Mouse (Mus musculus) MEL (cell line): ENCODE measurements around the gene Itgb3. TPM values are rescaled to one million over a fixed set of nuclear protein-coding genes. Genes with fewer than 3 reads are reported as not detected.
A peak's percentile ranks its signal among the peaks of the same experiment; 100 is the strongest.

Source experiments
- DNase-seq: peaks from one replicate; pipeline ENCODE4 v3.0.0; 2011; ENCODE audit warnings: low read depth, low spot score
- H3K27ac ChIP-seq: 2 replicates; pipeline ENCODE4 v1.5.1; 2012; ENCODE audit warnings: low read depth, mild to moderate bottlenecking, control low read depth, low read length, moderate library complexity; ENCODE audit not compliant: control insufficient read depth
- H3K27me3 ChIP-seq, 2 experiments: fragments of 150-350 bp in 1 of 2; sonication (generic) in 1 of 2; 2 replicates each; pipeline ENCODE4 v1.6.1; 2012; ENCODE audit warnings: low read length in 2 of 2, mild to moderate bottlenecking in 2 of 2, improper control_type of control experiment in 1 of 2, moderate library complexity in 1 of 2; ENCODE audit not compliant: insufficient read depth in 2 of 2, control insufficient read depth in 1 of 2
- H3K36me3 ChIP-seq, 2 experiments: 2 replicates each; pipeline ENCODE4 v1.6.1; 2012 to 2014; ENCODE audit warnings: low read length in 2 of 2, improper control_type of control experiment in 1 of 2, inconsistent platforms in 1 of 2, mild to moderate bottlenecking in 1 of 2; ENCODE audit not compliant: insufficient read depth in 2 of 2, control insufficient read depth in 1 of 2
- H3K4me1 ChIP-seq, 2 experiments: fragments of 150-350 bp in 1 of 2; sonication (generic) in 1 of 2; 2 replicates each; pipeline ENCODE4 v1.6.1; 2012; ENCODE audit warnings: low read length in 2 of 2, improper control_type of control experiment in 1 of 2, mild to moderate bottlenecking in 1 of 2; ENCODE audit not compliant: insufficient read depth in 2 of 2, control insufficient read depth in 1 of 2
- H3K4me3 ChIP-seq, 2 experiments: fragments of 150-350 bp in 1 of 2; sonication (generic) in 1 of 2; 2 replicates each; pipeline ENCODE4 v1.5.1; 2012; ENCODE audit warnings: low read depth in 2 of 2, low read length in 2 of 2, mild to moderate bottlenecking in 2 of 2, moderate library complexity in 2 of 2, control low read depth in 1 of 2, improper control_type of control experiment in 1 of 2; ENCODE audit not compliant: control insufficient read depth in 1 of 2, insufficient read depth in 1 of 2
- H3K79me2 ChIP-seq: 2 replicates; pipeline ENCODE4 v1.6.1; 2012; ENCODE audit warnings: mild to moderate bottlenecking, low read length, moderate library complexity; ENCODE audit not compliant: control insufficient read depth, poor library complexity, insufficient read depth
- H3K9ac ChIP-seq: 2 replicates; pipeline ENCODE4 v1.6.1; 2012; ENCODE audit warnings: low read depth, mild to moderate bottlenecking, control low read depth, low read length, moderate library complexity; ENCODE audit not compliant: control insufficient read depth, poor library complexity, severe bottlenecking
- H3K9me3 ChIP-seq: fragments of 150-350 bp; sonication (generic); replicated peaks from 2 replicates; pipeline ENCODE4 v1.6.1; 2012; ENCODE audit warnings: mild to moderate bottlenecking, low read length, improper control_type of control experiment, moderate library complexity; ENCODE audit not compliant: insufficient read depth
- BHLHE40 ChIP-seq: IDR thresholded peaks from 2 replicates; pipeline ENCODE4 v1.6.1; 2012; ENCODE audit warnings: low read depth, mild to moderate bottlenecking, inconsistent platforms, low read length, improper control_type of control experiment, borderline replicate concordance
- CHD1 ChIP-seq: IDR thresholded peaks from 2 replicates; pipeline ENCODE4 v1.6.1; 2012; ENCODE audit warnings: low read depth, mild to moderate bottlenecking, inconsistent platforms, low read length, improper control_type of control experiment
- EP300 ChIP-seq, 2 experiments: IDR thresholded peaks; 2 replicates each; pipeline ENCODE4 v1.6.1; 2011; ENCODE audit warnings: improper control_type of control experiment in 2 of 2, low read length in 2 of 2, low read depth in 1 of 2, mild to moderate bottlenecking in 1 of 2
- ETS1 ChIP-seq: IDR thresholded peaks from 2 replicates; pipeline ENCODE4 v1.6.1; 2012; ENCODE audit warnings: low read depth, mild to moderate bottlenecking, inconsistent platforms, low read length, improper control_type of control experiment, moderate library complexity
- GABPA ChIP-seq: IDR thresholded peaks from 2 replicates; pipeline ENCODE4 v1.6.1; 2012; ENCODE audit warnings: low read depth, mild to moderate bottlenecking, inconsistent platforms, low read length, improper control_type of control experiment, moderate library complexity
- GATA1 ChIP-seq: IDR thresholded peaks from 2 replicates; pipeline ENCODE4 v1.6.1; 2011; ENCODE audit warnings: low read depth, low read length, improper control_type of control experiment
- JUND ChIP-seq: IDR thresholded peaks from 2 replicates; pipeline ENCODE4 v1.6.1; 2011; ENCODE audit warnings: low read depth, mild to moderate bottlenecking, improper control_type of control experiment, low read length
- KAT2A ChIP-seq: conservative IDR thresholded peaks from 2 replicates; pipeline ENCODE4 v1.6.1; 2012; ENCODE audit warnings: low read depth, low read length, improper control_type of control experiment, inconsistent platforms
- MAX ChIP-seq: IDR thresholded peaks from 2 replicates; pipeline ENCODE4 v1.6.1; 2011; ENCODE audit warnings: low read length, improper control_type of control experiment
- MXI1 ChIP-seq: IDR thresholded peaks from 2 replicates; pipeline ENCODE4 v1.6.1; 2011; ENCODE audit warnings: mild to moderate bottlenecking, low read depth, low read length, improper control_type of control experiment
- NELFE ChIP-seq: IDR thresholded peaks from 2 replicates; pipeline ENCODE4 v1.6.1; 2011; ENCODE audit warnings: low read depth, low read length, improper control_type of control experiment
- POLR2A ChIP-seq, 2 experiments: IDR thresholded peaks; 2 replicates each; pipeline ENCODE4 v1.6.1; 2011 to 2012; ENCODE audit warnings: low read length in 2 of 2, mild to moderate bottlenecking in 2 of 2, control low read depth in 1 of 2, improper control_type of control experiment in 1 of 2, low read depth in 1 of 2, moderate library complexity in 1 of 2; ENCODE audit not compliant: control insufficient read depth in 1 of 2, insufficient read depth in 1 of 2, poor library complexity in 1 of 2
- RCOR1 ChIP-seq: IDR thresholded peaks from 2 replicates; pipeline ENCODE4 v1.6.1; 2012; ENCODE audit warnings: low read depth, mild to moderate bottlenecking, inconsistent platforms, low read length, improper control_type of control experiment
- SIN3A ChIP-seq: IDR thresholded peaks from 2 replicates; pipeline ENCODE4 v1.6.1; 2012; ENCODE audit warnings: low read length, improper control_type of control experiment, inconsistent platforms
- SMC3 ChIP-seq: IDR thresholded peaks from 2 replicates; pipeline ENCODE4 v1.6.1; 2011; ENCODE audit warnings: low read depth, low read length, improper control_type of control experiment
- TAL1 ChIP-seq: IDR thresholded peaks from 2 replicates; pipeline ENCODE4 v1.6.1; 2012; ENCODE audit warnings: mild to moderate bottlenecking, inconsistent platforms, low read length, moderate library complexity, mixed read lengths
- TCF12 ChIP-seq: IDR thresholded peaks from 2 replicates; pipeline ENCODE4 v1.6.1; 2014; ENCODE audit warnings: low read depth, mild to moderate bottlenecking, inconsistent platforms, low read length, improper control_type of control experiment, moderate library complexity
- USF1 ChIP-seq: IDR thresholded peaks from 2 replicates; pipeline ENCODE4 v1.6.1; 2014; ENCODE audit warnings: low read depth, mild to moderate bottlenecking, inconsistent platforms, low read length, improper control_type of control experiment, moderate library complexity
- ZC3H11A ChIP-seq: IDR thresholded peaks from 2 replicates; pipeline ENCODE4 v1.6.1; 2012; ENCODE audit warnings: low read depth, mild to moderate bottlenecking, inconsistent platforms, low read length, improper control_type of control experiment
- ZKSCAN1 ChIP-seq: IDR thresholded peaks from 2 replicates; pipeline ENCODE4 v1.6.1; 2012; ENCODE audit warnings: low read depth, mild to moderate bottlenecking, inconsistent platforms, low read length, improper control_type of control experiment, moderate library complexity
- ZNF384 ChIP-seq: IDR thresholded peaks from 2 replicates; pipeline ENCODE4 v1.6.1; 2012; ENCODE audit warnings: low read depth, mild to moderate bottlenecking, inconsistent platforms, low read length, improper control_type of control experiment
- polyA plus RNA-seq, 2 experiments: library from polyadenylated mRNA; stranded (reverse) in 1 of 2; unstranded in 1 of 2; fragments of >175 nt in 1 of 2; fragments of >200 nt in 1 of 2; gene quantifications; 2 replicates each; pipeline versions ENCODE4 v1.2.1 to v1.2.4; 2012; ENCODE audit warnings: low replicate concordance in 2 of 2, low read depth in 1 of 2; ENCODE audit not compliant: insufficient read length in 2 of 2, insufficient read depth in 1 of 2, missing spikeins in 1 of 2
- total RNA-seq: library from RNA; depleted of rRNA; stranded (reverse); fragments of 300-350 nt; gene quantifications from 2 replicates; pipeline ENCODE4 v1.2.3, GENCODE M21; 2012

Gene Itgb3
- total and polyA plus RNA-seq, 3 experiments, result 0.08 to 0.32 TPM; not detected in 1

DNA sequence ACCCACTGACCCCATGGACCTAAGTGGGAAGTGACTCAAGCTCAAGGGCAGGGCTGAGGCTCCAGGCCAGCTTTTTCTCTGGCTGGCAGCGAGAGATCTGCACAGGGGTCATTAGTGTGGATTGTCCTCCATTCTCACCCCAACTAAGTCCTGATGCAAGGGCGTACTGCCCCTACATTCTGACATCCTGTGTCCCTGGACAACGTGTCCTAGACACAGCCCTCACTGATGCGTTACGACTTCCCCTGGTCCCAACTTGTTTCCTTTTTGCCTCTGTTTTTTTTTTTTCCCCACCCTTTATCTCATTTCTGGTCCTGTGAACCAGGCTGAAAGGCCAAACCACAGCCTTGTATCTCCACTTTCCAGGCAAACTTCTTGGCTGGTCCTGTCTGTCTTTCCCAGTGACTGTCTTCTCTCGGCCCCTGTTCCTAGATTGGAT lies 10.9 kb downstream of the Itgb3 start:
- Histone ChIP-seq H3K9me3 (no peaks in the 10 kb centered on the region), H3K27me3 (no peaks in the 10 kb centered on the region), H3K9ac (no peak overlapping the region), H3K36me3 (peaks cover 0 to 37% of the 10 kb centered on the region in 2 experiments; a peak in 2 of 4 replicates), H3K27ac (no peak overlapping the region), H3K4me1 (peaks cover 4 to 49% of the 10 kb centered on the region in 2 experiments), H3K4me3 (no peak overlapping the region), H3K79me2 (no peaks in the 10 kb centered on the region)
- peak; percentile 85 for TF ChIP-seq TAL1
- no peak for TF ChIP-seq MXI1
- TF ChIP-seq MAX, result no peak
- TF ChIP-seq BHLHE40, result no peak
- TF ChIP-seq ZC3H11A, result no peak
- TF ChIP-seq JUND, result no peak
- TF ChIP-seq USF1, result no peak
- TF ChIP-seq SIN3A, result no peak
- TF ChIP-seq NELFE, result no peak
- TF ChIP-seq ZKSCAN1, result no peak
- TF ChIP-seq SMC3, result no peak
- peak; percentile 59 for TF ChIP-seq ETS1
- TF ChIP-seq ZNF384, result peak; percentile 90
- TF ChIP-seq TCF12, result peak; percentile 89
- peak; percentile 53; the same call in 1 of the 2 replicates for TF ChIP-seq RCOR1
- TF ChIP-seq CHD1, result no peak
- no peak for TF ChIP-seq KAT2A
- TF ChIP-seq EP300 (IDR thresholded peaks at IDR 0.05; ENCODE audit: low read depth in 1 of 2, low read length in 2 of 2), result peak; percentile 83
- peak; percentile 72 for TF ChIP-seq GATA1
- TF ChIP-seq POLR2A (IDR thresholded peaks at IDR 0.05; ENCODE audit: control insufficient read depth in 1 of 2, insufficient read depth in 1 of 2, low read depth in 1 of 2, low read length in 2 of 2, poor library complexity in 1 of 2), result no peak
- DNase-seq, result peak; percentile 57

- TF ChIP-seq ETS1 (no peak), GABPA (no peak), MAX (no peak)
- Histone ChIP-seq H3K4me3 (no peak overlapping the region), H3K36me3 (peaks cover 0 to 32% of the 10 kb centered on the region in 2 experiments; a peak in 2 of 4 replicates), H3K9me3 (no peaks in the 10 kb centered on the region), H3K4me1 (peaks cover 0 to 45% of the 10 kb centered on the region in 2 experiments; a peak in 2 of 4 replicates), H3K27me3 (no peaks in the 10 kb centered on the region), H3K9ac (no peak overlapping the region), H3K27ac (peak overlapping the region; percentile 19; the same call in 1 of the 2 replicates), H3K79me2 (no peaks in the 10 kb centered on the region)
- no peak for DNase-seq
These were observed 11.6 kb downstream of the Itgb3 start for GRCm38 (mm10) chr11:104619084-104620022.
